Mouse (Mus musculus) MEL (cell line): ENCODE measurements around the gene Zfp598. TPM values are rescaled to one million over a fixed set of nuclear protein-coding genes. Genes with fewer than 3 reads are reported as not detected.

ENCODE experiments used
- DNase-seq: peaks from one replicate; pipeline ENCODE4 v3.0.0; 2011; ENCODE audit warnings: low read depth, low spot score
- H3K27ac ChIP-seq: 2 replicates; pipeline ENCODE4 v1.5.1; 2012; ENCODE audit warnings: low read depth, mild to moderate bottlenecking, control low read depth, low read length, moderate library complexity; ENCODE audit not compliant: control insufficient read depth
- H3K27me3 ChIP-seq, 2 experiments: fragments of 150-350 bp in 1 of 2; sonication (generic) in 1 of 2; 2 replicates each; pipeline ENCODE4 v1.6.1; 2012; ENCODE audit warnings: low read length in 2 of 2, mild to moderate bottlenecking in 2 of 2, improper control_type of control experiment in 1 of 2, moderate library complexity in 1 of 2; ENCODE audit not compliant: insufficient read depth in 2 of 2, control insufficient read depth in 1 of 2
- H3K36me3 ChIP-seq, 2 experiments: 2 replicates each; pipeline ENCODE4 v1.6.1; 2012 to 2014; ENCODE audit warnings: low read length in 2 of 2, improper control_type of control experiment in 1 of 2, inconsistent platforms in 1 of 2, mild to moderate bottlenecking in 1 of 2; ENCODE audit not compliant: insufficient read depth in 2 of 2, control insufficient read depth in 1 of 2
- H3K4me1 ChIP-seq, 2 experiments: fragments of 150-350 bp in 1 of 2; sonication (generic) in 1 of 2; 2 replicates each; pipeline ENCODE4 v1.6.1; 2012; ENCODE audit warnings: low read length in 2 of 2, improper control_type of control experiment in 1 of 2, mild to moderate bottlenecking in 1 of 2; ENCODE audit not compliant: insufficient read depth in 2 of 2, control insufficient read depth in 1 of 2
- H3K4me3 ChIP-seq, 2 experiments: fragments of 150-350 bp in 1 of 2; sonication (generic) in 1 of 2; 2 replicates each; pipeline ENCODE4 v1.5.1; 2012; ENCODE audit warnings: low read depth in 2 of 2, low read length in 2 of 2, mild to moderate bottlenecking in 2 of 2, moderate library complexity in 2 of 2, control low read depth in 1 of 2, improper control_type of control experiment in 1 of 2; ENCODE audit not compliant: control insufficient read depth in 1 of 2, insufficient read depth in 1 of 2
- H3K79me2 ChIP-seq: 2 replicates; pipeline ENCODE4 v1.6.1; 2012; ENCODE audit warnings: mild to moderate bottlenecking, low read length, moderate library complexity; ENCODE audit not compliant: control insufficient read depth, poor library complexity, insufficient read depth
- H3K9ac ChIP-seq: 2 replicates; pipeline ENCODE4 v1.6.1; 2012; ENCODE audit warnings: low read depth, mild to moderate bottlenecking, control low read depth, low read length, moderate library complexity; ENCODE audit not compliant: control insufficient read depth, poor library complexity, severe bottlenecking
- H3K9me3 ChIP-seq: fragments of 150-350 bp; sonication (generic); replicated peaks from 2 replicates; pipeline ENCODE4 v1.6.1; 2012; ENCODE audit warnings: mild to moderate bottlenecking, low read length, improper control_type of control experiment, moderate library complexity; ENCODE audit not compliant: insufficient read depth
- BHLHE40 ChIP-seq: IDR thresholded peaks from 2 replicates; pipeline ENCODE4 v1.6.1; 2012; ENCODE audit warnings: low read depth, mild to moderate bottlenecking, inconsistent platforms, low read length, improper control_type of control experiment, borderline replicate concordance
- CHD1 ChIP-seq: IDR thresholded peaks from 2 replicates; pipeline ENCODE4 v1.6.1; 2012; ENCODE audit warnings: low read depth, mild to moderate bottlenecking, inconsistent platforms, low read length, improper control_type of control experiment
- CTCF ChIP-seq, 3 experiments: IDR thresholded peaks in 2 of 3; conservative IDR thresholded peaks in 1 of 3; 2 replicates each; pipeline ENCODE4 v1.5.1; 2011 to 2012; ENCODE audit warnings: low read length in 3 of 3, low read depth in 2 of 3, mild to moderate bottlenecking in 2 of 3, improper control_type of control experiment in 1 of 3, inconsistent platforms in 1 of 3, mixed read lengths in 1 of 3, moderate library complexity in 1 of 3; ENCODE audit not compliant: control insufficient read depth in 1 of 3, insufficient read depth in 1 of 3, poor library complexity in 1 of 3, severe bottlenecking in 1 of 3
- EP300 ChIP-seq, 2 experiments: IDR thresholded peaks; 2 replicates each; pipeline ENCODE4 v1.6.1; 2011; ENCODE audit warnings: improper control_type of control experiment in 2 of 2, low read length in 2 of 2, low read depth in 1 of 2, mild to moderate bottlenecking in 1 of 2
- ETS1 ChIP-seq: IDR thresholded peaks from 2 replicates; pipeline ENCODE4 v1.6.1; 2012; ENCODE audit warnings: low read depth, mild to moderate bottlenecking, inconsistent platforms, low read length, improper control_type of control experiment, moderate library complexity
- GATA1 ChIP-seq: IDR thresholded peaks from 2 replicates; pipeline ENCODE4 v1.6.1; 2011; ENCODE audit warnings: low read depth, low read length, improper control_type of control experiment
- HCFC1 ChIP-seq: IDR thresholded peaks from 2 replicates; pipeline ENCODE4 v1.6.1; 2012; ENCODE audit warnings: low read depth, mild to moderate bottlenecking, inconsistent platforms, low read length, improper control_type of control experiment, moderate library complexity
- JUND ChIP-seq: IDR thresholded peaks from 2 replicates; pipeline ENCODE4 v1.6.1; 2011; ENCODE audit warnings: low read depth, mild to moderate bottlenecking, improper control_type of control experiment, low read length
- MAX ChIP-seq: IDR thresholded peaks from 2 replicates; pipeline ENCODE4 v1.6.1; 2011; ENCODE audit warnings: low read length, improper control_type of control experiment
- MAZ ChIP-seq: IDR thresholded peaks from 2 replicates; pipeline ENCODE4 v1.6.1; 2012; ENCODE audit warnings: low read depth, mild to moderate bottlenecking, inconsistent platforms, low read length, improper control_type of control experiment
- MXI1 ChIP-seq: IDR thresholded peaks from 2 replicates; pipeline ENCODE4 v1.6.1; 2011; ENCODE audit warnings: mild to moderate bottlenecking, low read depth, low read length, improper control_type of control experiment
- MYC ChIP-seq: IDR thresholded peaks from 2 replicates; pipeline ENCODE4 v1.6.1; 2011; ENCODE audit warnings: low read depth, mild to moderate bottlenecking, low read length, improper control_type of control experiment, moderate library complexity
- NELFE ChIP-seq: IDR thresholded peaks from 2 replicates; pipeline ENCODE4 v1.6.1; 2011; ENCODE audit warnings: low read depth, low read length, improper control_type of control experiment
- RAD21 ChIP-seq: IDR thresholded peaks from 2 replicates; pipeline ENCODE4 v1.6.1; 2011; ENCODE audit warnings: mild to moderate bottlenecking, low read depth, low read length, improper control_type of control experiment
- RCOR1 ChIP-seq: IDR thresholded peaks from 2 replicates; pipeline ENCODE4 v1.6.1; 2012; ENCODE audit warnings: low read depth, mild to moderate bottlenecking, inconsistent platforms, low read length, improper control_type of control experiment
- SIN3A ChIP-seq: IDR thresholded peaks from 2 replicates; pipeline ENCODE4 v1.6.1; 2012; ENCODE audit warnings: low read length, improper control_type of control experiment, inconsistent platforms
- SMC3 ChIP-seq: IDR thresholded peaks from 2 replicates; pipeline ENCODE4 v1.6.1; 2011; ENCODE audit warnings: low read depth, low read length, improper control_type of control experiment
- TAL1 ChIP-seq: IDR thresholded peaks from 2 replicates; pipeline ENCODE4 v1.6.1; 2012; ENCODE audit warnings: mild to moderate bottlenecking, inconsistent platforms, low read length, moderate library complexity, mixed read lengths
- TBP ChIP-seq: IDR thresholded peaks from 2 replicates; pipeline ENCODE4 v1.8.0; 2011; ENCODE audit warnings: low read depth, low read length, improper control_type of control experiment
- TCF12 ChIP-seq: IDR thresholded peaks from 2 replicates; pipeline ENCODE4 v1.6.1; 2014; ENCODE audit warnings: low read depth, mild to moderate bottlenecking, inconsistent platforms, low read length, improper control_type of control experiment, moderate library complexity
- UBTF ChIP-seq: IDR thresholded peaks from 2 replicates; pipeline ENCODE4 v1.6.1; 2012; ENCODE audit warnings: low read depth, mild to moderate bottlenecking, inconsistent platforms, low read length, improper control_type of control experiment, moderate library complexity, borderline replicate concordance; ENCODE audit not compliant: insufficient read depth
- USF2 ChIP-seq, 2 experiments: IDR thresholded peaks; 2 replicates each; pipeline ENCODE4 v1.6.1; 2011 to 2012; ENCODE audit warnings: improper control_type of control experiment in 2 of 2, low read length in 2 of 2, borderline replicate concordance in 1 of 2, inconsistent platforms in 1 of 2, low read depth in 1 of 2, mild to moderate bottlenecking in 1 of 2; ENCODE audit not compliant: insufficient read depth in 1 of 2
- ZC3H11A ChIP-seq: IDR thresholded peaks from 2 replicates; pipeline ENCODE4 v1.6.1; 2012; ENCODE audit warnings: low read depth, mild to moderate bottlenecking, inconsistent platforms, low read length, improper control_type of control experiment
- polyA plus RNA-seq, 2 experiments: library from polyadenylated mRNA; stranded (reverse) in 1 of 2; unstranded in 1 of 2; fragments of >175 nt in 1 of 2; fragments of >200 nt in 1 of 2; gene quantifications; 2 replicates each; pipeline versions ENCODE4 v1.2.1 to v1.2.4; 2012; ENCODE audit warnings: low replicate concordance in 2 of 2, low read depth in 1 of 2; ENCODE audit not compliant: insufficient read length in 2 of 2, insufficient read depth in 1 of 2, missing spikeins in 1 of 2
- total RNA-seq: library from RNA; depleted of rRNA; stranded (reverse); fragments of 300-350 nt; gene quantifications from 2 replicates; pipeline ENCODE4 v1.2.3, GENCODE M21; 2012

The Zfp598 gene
- total and polyA plus RNA-seq, 3 experiments = 22.2 to 80.4 (median 59.0) TPM

- no peaks in the 10 kb centered on the region for H3K9me3 ChIP-seq
- 0 out of 2 replicates have a peak, but pooled peaks have one; percentile 49 for TF ChIP-seq MXI1
- peak; percentile 36; the same call in 1 of the 2 replicates for TF ChIP-seq MYC
- TF ChIP-seq HCFC1 = peak; percentile 40; the same call in 1 of the 2 replicates
- TF ChIP-seq CHD1 = no peak
- TF ChIP-seq SIN3A = peak; percentile 69
- TF ChIP-seq TCF12 = peak; percentile 38; the same call in 1 of the 2 replicates
- TF ChIP-seq JUND = 0 out of 2 replicates have a peak, but pooled peaks have one; percentile 15
- peak; percentile 81 for TF ChIP-seq SMC3
- TF ChIP-seq TBP = 0 out of 2 replicates have a peak, but pooled peaks have one; percentile 36
- no peak for TF ChIP-seq NELFE
- 0 out of 2 replicates have a peak, but pooled peaks have one; percentile 29 for TF ChIP-seq MAX
- peak; percentile 89 to 97 (median 89) for TF ChIP-seq CTCF (IDR thresholded peaks at IDR 0.05 in 2 of 3, conservative IDR thresholded peaks at IDR 0.05 in 1 of 3; ENCODE audit: control insufficient read depth in 1 of 3, insufficient read depth in 1 of 3, low read depth in 2 of 3, low read length in 3 of 3, poor library complexity in 1 of 3, severe bottlenecking in 1 of 3)
- 0 out of 2 replicates have a peak, but pooled peaks have one; percentile 20 for TF ChIP-seq RCOR1
- peak; percentile 62 for TF ChIP-seq ZC3H11A
- 0 out of 2 replicates have a peak, but pooled peaks have one; percentile 15 for TF ChIP-seq BHLHE40
- TF ChIP-seq UBTF = no peak
- peak; percentile 76 for TF ChIP-seq GATA1
- TF ChIP-seq MAZ = no peak
- TF ChIP-seq TAL1 = no peak
- peak; percentile 68 for TF ChIP-seq RAD21
- TF ChIP-seq ETS1 = no peak
- TF ChIP-seq EP300 (IDR thresholded peaks at IDR 0.05; ENCODE audit: low read depth in 1 of 2, low read length in 2 of 2) = peak in 1 of 2 experiments; percentile 22; a peak in 1 of 4 replicates
- no peak for TF ChIP-seq USF2 (IDR thresholded peaks at IDR 0.05; ENCODE audit: borderline replicate concordance in 1 of 2, insufficient read depth in 1 of 2, low read depth in 1 of 2, low read length in 2 of 2)
- peak; percentile 86 for DNase-seq
- H3K79me2 ChIP-seq = peaks cover 8% of the 10 kb centered on the region
- no peak overlapping the region for H3K27ac ChIP-seq
- H3K9ac ChIP-seq = no peak overlapping the region
- peaks cover 9 to 17% of the 10 kb centered on the region in 2 experiments for H3K4me1 ChIP-seq
- no peaks in the 10 kb centered on the region for H3K27me3 ChIP-seq
- no peak overlapping the region for H3K4me3 ChIP-seq
- peaks cover 3 to 12% of the 10 kb centered on the region in 2 experiments; a peak in 3 of 4 replicates for H3K36me3 ChIP-seq
Measured at GRCm38 (mm10) chr17:24628646-24629045, 40.8 kb upstream of the Zfp598 start.
